Mouse (Mus musculus): Measurements from ENCODE around the gene Prex1.

The Prex1 gene

GRCm38 (mm10) chr2:166726891-166727290, 13.3 kb upstream of the Prex1 start:
- no peak for DNase-seq (ENCODE audit: low spot score in 2 of 2)

GRCm38 (mm10) chr2:166720416-166720815, 6.8 kb upstream of the Prex1 start:
- no peak for DNase-seq (ENCODE audit: low spot score in 2 of 2)

GRCm38 (mm10) chr2:166719930-166720305, 6.3 kb upstream of the Prex1 start:
- no peak for DNase-seq (ENCODE audit: low spot score in 2 of 2)

- DNase-seq (ENCODE audit: low spot score in 2 of 2), result no peak
Observed at GRCm38 (mm10) chr2:166719301-166719929, 5.8 kb upstream of the Prex1 start.

GRCm38 (mm10) chr2:166716067-166716466, 2.4 kb upstream of the Prex1 start:
- DNase-seq (ENCODE audit: low spot score in 2 of 2), result no peak

GRCm38 (mm10) chr2:166714427-166714699, 731 bp upstream of the Prex1 start:
- no peak for DNase-seq (ENCODE audit: low spot score in 2 of 2)

- peak in 1 of 2 experiments; percentile 22 for DNase-seq (ENCODE audit: low spot score in 2 of 2)
Observed at GRCm38 (mm10) chr2:166712801-166713689, 587 bp downstream of the Prex1 start.

GRCm38 (mm10) chr2:166712310-166712709, 1.3 kb downstream of the Prex1 start:
- DNase-seq (ENCODE audit: low spot score in 2 of 2), result no peak

GRCm38 (mm10) chr2:166711681-166712132, 1.9 kb downstream of the Prex1 start:
- DNase-seq (ENCODE audit: low spot score in 2 of 2), result no peak

- DNase-seq (ENCODE audit: low spot score in 2 of 2), result no peak
Observed at GRCm38 (mm10) chr2:166709883-166710282, 3.7 kb downstream of the Prex1 start.

- DNase-seq (ENCODE audit: low spot score in 2 of 2), result no peak
Observed at GRCm38 (mm10) chr2:166708304-166708703, 5.3 kb downstream of the Prex1 start.

- no peak for DNase-seq (ENCODE audit: low spot score in 2 of 2)
Observed at GRCm38 (mm10) chr2:166706526-166706925, 7.1 kb downstream of the Prex1 start.

- DNase-seq (ENCODE audit: low spot score in 2 of 2), result no peak
Observed at GRCm38 (mm10) chr2:166703491-166703890, 10.1 kb downstream of the Prex1 start.

GRCm38 (mm10) chr2:166702113-166702445, 11.6 kb downstream of the Prex1 start:
- no peak for DNase-seq (ENCODE audit: low spot score in 2 of 2)

- DNase-seq (ENCODE audit: low spot score in 2 of 2), result no peak
Observed at GRCm38 (mm10) chr2:166701248-166702112, 12.2 kb downstream of the Prex1 start.

- DNase-seq (ENCODE audit: low spot score in 2 of 2), result no peak
Observed at GRCm38 (mm10) chr2:166700732-166701131, 12.9 kb downstream of the Prex1 start.

- DNase-seq (ENCODE audit: low spot score in 2 of 2), result no peak
Observed at GRCm38 (mm10) chr2:166700116-166700515, 13.5 kb downstream of the Prex1 start.

- DNase-seq (ENCODE audit: low spot score in 2 of 2), result no peak
Observed at GRCm38 (mm10) chr2:166699552-166699951, 14.1 kb downstream of the Prex1 start.

GRCm38 (mm10) chr2:166694616-166695015, 19.0 kb downstream of the Prex1 start:
- DNase-seq (ENCODE audit: low spot score in 2 of 2), result no peak

GRCm38 (mm10) chr2:166693394-166693793, 20.2 kb downstream of the Prex1 start:
- DNase-seq (ENCODE audit: low spot score in 2 of 2), result no peak

- no peak for DNase-seq (ENCODE audit: low spot score in 2 of 2)
Observed at GRCm38 (mm10) chr2:166691602-166692509, 21.8 kb downstream of the Prex1 start.
